Mouse (Mus musculus): ENCODE data around the gene Wdr43.

DNA sequence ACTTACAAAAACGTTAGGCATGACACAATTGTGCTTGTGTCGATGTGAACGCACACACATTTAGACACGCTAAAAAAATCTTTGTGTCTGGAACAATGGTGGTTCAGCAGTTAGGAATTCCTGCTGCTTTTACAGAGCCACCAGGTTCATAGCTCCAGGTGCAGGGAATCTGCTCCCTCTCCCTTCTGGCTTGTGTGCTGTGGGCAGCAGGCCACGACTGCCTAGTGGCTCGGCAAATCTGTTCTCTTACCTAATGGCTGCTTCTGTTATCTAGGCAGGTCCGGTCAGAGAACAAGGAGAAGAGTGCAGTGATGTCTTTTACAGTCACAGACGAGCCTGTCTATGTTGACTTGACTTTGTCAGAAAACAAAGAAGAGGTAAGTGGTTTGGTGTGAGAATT, 17.7 kb downstream of the Wdr43 start:
- TF ChIP-seq CTCF (conservative IDR thresholded peaks at IDR 0.05; ENCODE audit: insufficient read depth, insufficient read length, low read depth, low read length) (no peak), POLR2A (IDR thresholded peaks at IDR 0.05; ENCODE audit: low read depth, low read length) (no peak)
